In the genomic region with DNA sequence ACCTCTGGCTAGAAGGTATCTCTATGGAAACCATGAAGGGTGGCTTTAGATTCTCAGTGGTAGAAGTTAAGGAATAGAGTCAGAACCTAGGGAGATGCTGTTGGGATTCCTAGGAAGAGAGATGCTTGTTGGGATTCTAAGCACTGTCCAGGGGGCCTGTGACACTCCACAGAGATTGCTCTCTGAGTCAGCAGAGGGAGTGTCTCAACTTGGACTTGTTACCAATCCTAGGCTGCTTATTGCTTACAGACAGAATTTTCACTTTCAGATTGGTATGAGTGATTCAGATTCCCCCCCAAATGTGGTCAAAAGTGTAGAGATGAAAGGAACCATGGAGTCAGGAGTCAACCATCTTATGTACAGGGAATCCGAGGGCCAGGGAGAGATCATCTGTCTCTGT, we compare ENCODE assay signal across 28 mouse cellular contexts. TPM values are rescaled to one million over a fixed set of nuclear protein-coding genes. Genes with fewer than 3 reads are reported as not detected.
"Had no signal": no experiment of that assay in that cellular context is flagged by ENCODE, and none has a peak within 500 bp of the region (broad histone marks: within the 10 kb centered on the region; RNA-seq: fewer than 3 reads in every experiment).

No protein-coding gene starts in this region.

- H3K4me3 ChIP-seq: megakaryocyte, embryonic 14.5 days; midbrain, embryonic 13.5 days; midbrain, embryonic 15.5 days; neural tube, embryonic 13.5 days; neural tube, embryonic 15.5 days had no signal

- H3K4me1 ChIP-seq: megakaryocyte, embryonic 14.5 days; midbrain, embryonic 13.5 days; midbrain, embryonic 15.5 days; neural tube, embryonic 13.5 days; neural tube, embryonic 15.5 days had no signal

- H3K27ac ChIP-seq: macrophage; midbrain, embryonic 13.5 days; midbrain, embryonic 15.5 days; neural tube, embryonic 13.5 days; neural tube, embryonic 15.5 days had no signal

- DNase-seq: lung, adult 18-20 months; lung, embryonic 14.5 days; lung, postnatal 14 days; lung, postnatal 36 days; retina, postnatal 1 day; right cerebral cortex, adult 18-20 months; right cerebral cortex, postnatal 25 days; right cerebral cortex, postnatal 4 days; spleen, adult 18-20 months; thymus, postnatal 14 days; thymus, postnatal 36 days had no signal

RNA-seq across cellular contexts. Expression of a gene that starts 2.7 kb away (rescaled TPM):
- total RNA-seq: megakaryocyte progenitor cell, adult 5-6 weeks; midbrain, postnatal 0 days; monocyte, adult 5-6 weeks had no signal
- polyA plus RNA-seq: liver, embryonic 16.5 days; lung, embryonic 14.5 days; macrophage; midbrain, embryonic 11.5 days; midbrain, embryonic 13.5 days; midbrain, embryonic 15.5 days; midbrain, postnatal 0 days; neural tube, embryonic 11.5 days; neural tube, embryonic 13.5 days; neural tube, embryonic 15.5 days; small intestine, adult 2 months; stomach, embryonic 14.5 days; stomach, embryonic 16.5 days; thymus, postnatal 0 days had no signal

RNA-seq across cellular contexts. Expression of a gene that starts 13.6 kb away (rescaled TPM):
- total RNA-seq: megakaryocyte progenitor cell, adult 5-6 weeks; midbrain, postnatal 0 days; monocyte, adult 5-6 weeks had no signal
- polyA plus RNA-seq: liver, embryonic 16.5 days; lung, embryonic 14.5 days; macrophage; midbrain, embryonic 11.5 days; midbrain, embryonic 13.5 days; midbrain, embryonic 15.5 days; midbrain, postnatal 0 days; neural tube, embryonic 11.5 days; neural tube, embryonic 13.5 days; neural tube, embryonic 15.5 days; small intestine, adult 2 months; stomach, embryonic 14.5 days; stomach, embryonic 16.5 days; thymus, postnatal 0 days had no signal

RNA-seq across cellular contexts. Expression of a gene that starts 24.7 kb away (rescaled TPM):
- total RNA-seq: megakaryocyte progenitor cell, adult 5-6 weeks; midbrain, postnatal 0 days; monocyte, adult 5-6 weeks had no signal
- polyA plus RNA-seq: liver, embryonic 16.5 days; lung, embryonic 14.5 days; lung, embryonic 16.5 days; macrophage; midbrain, embryonic 11.5 days; midbrain, embryonic 13.5 days; midbrain, embryonic 15.5 days; midbrain, postnatal 0 days; neural tube, embryonic 11.5 days; neural tube, embryonic 13.5 days; neural tube, embryonic 15.5 days; small intestine, adult 2 months; stomach, embryonic 14.5 days; stomach, embryonic 16.5 days; thymus, postnatal 0 days had no signal

RNA-seq across cellular contexts. Expression of a gene that starts 55.4 kb away (rescaled TPM):
- total RNA-seq: megakaryocyte progenitor cell, adult 5-6 weeks; midbrain, postnatal 0 days; monocyte, adult 5-6 weeks had no signal
- polyA plus RNA-seq: liver, embryonic 16.5 days; lung, embryonic 14.5 days; lung, embryonic 16.5 days; macrophage; midbrain, embryonic 11.5 days; midbrain, embryonic 13.5 days; midbrain, embryonic 15.5 days; midbrain, postnatal 0 days; neural tube, embryonic 11.5 days; neural tube, embryonic 13.5 days; neural tube, embryonic 15.5 days; small intestine, adult 2 months; stomach, embryonic 14.5 days; stomach, embryonic 16.5 days; thymus, postnatal 0 days had no signal

RNA-seq across cellular contexts. Expression of a gene that starts 57.7 kb away (rescaled TPM):
- total RNA-seq: megakaryocyte progenitor cell, adult 5-6 weeks; midbrain, postnatal 0 days; monocyte, adult 5-6 weeks had no signal
- polyA plus RNA-seq: liver, embryonic 16.5 days; lung, embryonic 14.5 days; lung, embryonic 16.5 days; macrophage; midbrain, embryonic 11.5 days; midbrain, embryonic 13.5 days; midbrain, embryonic 15.5 days; midbrain, postnatal 0 days; neural tube, embryonic 11.5 days; neural tube, embryonic 13.5 days; neural tube, embryonic 15.5 days; small intestine, adult 2 months; stomach, embryonic 14.5 days; thymus, postnatal 0 days had no signal
